Mouse (Mus musculus): ENCODE measurements around the gene Gm13124. TPM values are rescaled to one million over a fixed set of nuclear protein-coding genes. Genes with fewer than 3 reads are reported as not detected.

The Gm13124 gene
- polyA plus RNA-seq, 1 experiment from 2014 or later: not detected

- H3K27ac ChIP-seq (ENCODE audit: poor library complexity, severe bottlenecking): no peak overlapping the region
- H3K4me3 ChIP-seq: no peak overlapping the region
- no peak overlapping the region for H3K4me2 ChIP-seq
- H3K9me3 ChIP-seq (replicated peaks): peaks cover 4% of the 10 kb centered on the region
- H3K9ac ChIP-seq: no peak overlapping the region
- no peak for ATAC-seq (ENCODE audit: insufficient number of reproducible peaks, low FRiP score)
- H3K4me1 ChIP-seq (replicated peaks): no peaks in the 10 kb centered on the region
- no peaks in the 10 kb centered on the region for H3K27me3 ChIP-seq (replicated peaks)
- no peaks in the 10 kb centered on the region for H3K36me3 ChIP-seq
- WGBS: 58% methylated on average over 1 of the region's 1 CpGs
These were observed 58.4 kb downstream of the Gm13124 start for GRCm38 (mm10) chr4:144506518-144506917.

Other genes starting within 250 kb of the Gm13124 start
- gene Gm13128, start 234.9 kb downstream of the Gm13124 start, polyA plus RNA-seq (2016; fragmentation: Nextera tagmentation; extraction: Ambion mirVana): not detected in 2 replicates
- gene Gm13119, start 207.2 kb downstream of the Gm13124 start, polyA plus RNA-seq (2016; fragmentation: Nextera tagmentation; extraction: Ambion mirVana): not detected in 2 replicates
- gene Pramef20, start 187.2 kb downstream of the Gm13124 start, polyA plus RNA-seq (2016; fragmentation: Nextera tagmentation; extraction: Ambion mirVana): not detected in 2 replicates
- gene Pramef12, start 156.7 kb downstream of the Gm13124 start, polyA plus RNA-seq (2016; fragmentation: Nextera tagmentation; extraction: Ambion mirVana): 0.06 and 0.12 TPM in 2 replicates
- gene 1700012P22Rik, start 126.4 kb downstream of the Gm13124 start, polyA plus RNA-seq (2016; fragmentation: Nextera tagmentation; extraction: Ambion mirVana): not detected in 2 replicates
- gene Gm9944, start 111.8 kb downstream of the Gm13124 start, polyA plus RNA-seq (2016; fragmentation: Nextera tagmentation; extraction: Ambion mirVana): not detected in 2 replicates
- gene Aadacl3, start 101.4 kb downstream of the Gm13124 start, polyA plus RNA-seq (2016; fragmentation: Nextera tagmentation; extraction: Ambion mirVana): not detected in 2 replicates
- gene 9430007A20Rik, start 45.3 kb downstream of the Gm13124 start, polyA plus RNA-seq (2016; fragmentation: Nextera tagmentation; extraction: Ambion mirVana): not detected in 2 replicates
- gene Aadacl4, start 48.6 kb upstream of the Gm13124 start, polyA plus RNA-seq (2016; fragmentation: Nextera tagmentation; extraction: Ambion mirVana): not detected in 2 replicates
- not detected in 2 replicates for gene Gm436, start 121.2 kb upstream of the Gm13124 start, polyA plus RNA-seq (2016; fragmentation: Nextera tagmentation; extraction: Ambion mirVana)
- gene Gm13178, start 156.3 kb upstream of the Gm13124 start, polyA plus RNA-seq (2016; fragmentation: Nextera tagmentation; extraction: Ambion mirVana): not detected in 2 replicates
- gene Gm438, start 221.4 kb upstream of the Gm13124 start, polyA plus RNA-seq (2016; fragmentation: Nextera tagmentation; extraction: Ambion mirVana): not detected in 2 replicates

Data from heart, embryonic 12.5 days (tissue).